Mouse (Mus musculus) urinary bladder, postnatal 36 days (tissue): ENCODE results near the gene Fgfr2.

Experiments
- DNase-seq, 2 experiments: peaks; one replicate each; pipeline ENCODE4 v3.0.0; 2022; ENCODE audit warnings: low spot score in 2 of 2, mixed read lengths in 1 of 2

The Fgfr2 gene

GRCm38 (mm10) chr7:130221661-130222387 is 2901.3 kb downstream of the Fgfr2 start:
- DNase-seq: no peak

GRCm38 (mm10) chr7:130220627-130221026 is 2902.5 kb downstream of the Fgfr2 start:
- no peak for DNase-seq

GRCm38 (mm10) chr7:130219844-130220243 is 2903.3 kb downstream of the Fgfr2 start:
- peak in 1 of 2 experiments; percentile 19 for DNase-seq

GRCm38 (mm10) chr7:130216272-130216671 is 2906.9 kb downstream of the Fgfr2 start:
- no peak for DNase-seq

- peak; percentile 53 to 79 for DNase-seq
Measured at GRCm38 (mm10) chr7:130215348-130216252, 2907.6 kb downstream of the Fgfr2 start.

GRCm38 (mm10) chr7:130213156-130213555 is 2910.0 kb downstream of the Fgfr2 start:
- peak; percentile 43 to 61 for DNase-seq

GRCm38 (mm10) chr7:130211411-130211810 is 2911.7 kb downstream of the Fgfr2 start:
- no peak for DNase-seq

- no peak for DNase-seq
Measured at GRCm38 (mm10) chr7:130208601-130209000, 2914.5 kb downstream of the Fgfr2 start.

- DNase-seq: peak in 1 of 2 experiments; percentile 21
Measured at GRCm38 (mm10) chr7:130206181-130206582, 2917.0 kb downstream of the Fgfr2 start.

- DNase-seq: no peak
Measured at GRCm38 (mm10) chr7:130205140-130205539, 2918.0 kb downstream of the Fgfr2 start.

GRCm38 (mm10) chr7:130201020-130201419 is 2922.1 kb downstream of the Fgfr2 start:
- DNase-seq: no peak

- DNase-seq: no peak
Measured at GRCm38 (mm10) chr7:130199951-130200350, 2923.2 kb downstream of the Fgfr2 start.

GRCm38 (mm10) chr7:130199317-130199716 is 2923.8 kb downstream of the Fgfr2 start:
- no peak for DNase-seq

- no peak for DNase-seq
Measured at GRCm38 (mm10) chr7:130195081-130195480, 2928.1 kb downstream of the Fgfr2 start.

GRCm38 (mm10) chr7:130190329-130190975 is 2932.7 kb downstream of the Fgfr2 start:
- no peak for DNase-seq

GRCm38 (mm10) chr7:130189901-130190300 is 2933.2 kb downstream of the Fgfr2 start:
- no peak for DNase-seq

GRCm38 (mm10) chr7:130188108-130188507 is 2935.0 kb downstream of the Fgfr2 start:
- DNase-seq: no peak

GRCm38 (mm10) chr7:130184864-130185263 is 2938.3 kb downstream of the Fgfr2 start:
- no peak for DNase-seq

- DNase-seq: no peak
Measured at GRCm38 (mm10) chr7:130183960-130184359, 2939.2 kb downstream of the Fgfr2 start.

GRCm38 (mm10) chr7:130182551-130182950 is 2940.6 kb downstream of the Fgfr2 start:
- no peak for DNase-seq

GRCm38 (mm10) chr7:130178991-130179390 is 2944.2 kb downstream of the Fgfr2 start:
- no peak for DNase-seq

GRCm38 (mm10) chr7:130177009-130177408 is 2946.1 kb downstream of the Fgfr2 start:
- DNase-seq: no peak
